Mouse (Mus musculus) stomach, postnatal 0 days (tissue): Measurements from ENCODE around the gene Lrrc41.

Source experiments
- CTCF ChIP-seq: IDR thresholded peaks from 2 replicates; pipeline ENCODE4 v1.5.1; 2016; ENCODE audit warnings: antibody characterized with exemption, low read depth, mild to moderate bottlenecking, moderate library complexity
- EP300 ChIP-seq: optimal IDR thresholded peaks from 2 replicates; pipeline ENCODE3; 2016; ENCODE audit warnings: antibody characterized with exemption

DNA sequence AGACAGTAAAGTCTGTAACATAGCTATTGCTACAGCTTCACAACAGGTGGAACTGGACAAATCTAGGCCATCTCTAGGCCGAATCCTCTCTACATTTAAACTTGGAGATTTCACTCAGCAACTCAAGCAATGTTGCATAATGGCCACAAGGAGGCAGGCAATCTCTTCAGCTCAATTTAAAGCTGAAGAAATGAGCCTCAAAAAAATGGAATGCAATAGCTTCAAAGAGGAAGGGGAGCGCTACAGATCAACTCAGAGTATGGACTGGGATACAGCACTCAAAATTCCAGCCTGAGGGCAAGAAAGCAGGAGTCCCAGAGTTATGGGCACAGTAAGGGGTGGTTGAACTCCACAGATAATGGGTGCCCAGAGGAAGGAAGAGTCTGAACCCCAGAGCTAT, 59.9 kb downstream of the Lrrc41 start:
- TF ChIP-seq CTCF (peak; percentile 97), EP300 (no peak)
